Mouse (Mus musculus) erythroid progenitor cell, adult 5-6 weeks (primary cell): Measurements from ENCODE around the gene Gm266. TPM values are rescaled to one million over a fixed set of nuclear protein-coding genes. Genes with fewer than 3 reads are reported as not detected.
A peak's percentile ranks its signal among the peaks of the same experiment; 100 is the strongest.

Source experiments
- ATAC-seq: replicated peaks from 2 replicates; pipeline ENCODE4 v1.8.0; 2016; ENCODE audit warnings: moderate number of reproducible peaks, mild to moderate bottlenecking, moderate TSS enrichment, inconsistent platforms; ENCODE audit not compliant: poor library complexity, low FRiP score, severe bottlenecking
- total RNA-seq, 2 experiments: library from RNA; stranded (forward) in 1 of 2; stranded (reverse) in 1 of 2; fragments of 150-400 nt in 1 of 2; fragments of 186-747, 209-891 nt in 1 of 2; gene quantifications; 2 replicates each; pipeline versions ENCODE4 v1.2.3 to v1.2.4; 2015 to 2017; ENCODE audit warnings: low replicate concordance in 2 of 2

Gm266 gene
- total RNA-seq, 2 experiments from 2014 or later: not detected

DNA sequence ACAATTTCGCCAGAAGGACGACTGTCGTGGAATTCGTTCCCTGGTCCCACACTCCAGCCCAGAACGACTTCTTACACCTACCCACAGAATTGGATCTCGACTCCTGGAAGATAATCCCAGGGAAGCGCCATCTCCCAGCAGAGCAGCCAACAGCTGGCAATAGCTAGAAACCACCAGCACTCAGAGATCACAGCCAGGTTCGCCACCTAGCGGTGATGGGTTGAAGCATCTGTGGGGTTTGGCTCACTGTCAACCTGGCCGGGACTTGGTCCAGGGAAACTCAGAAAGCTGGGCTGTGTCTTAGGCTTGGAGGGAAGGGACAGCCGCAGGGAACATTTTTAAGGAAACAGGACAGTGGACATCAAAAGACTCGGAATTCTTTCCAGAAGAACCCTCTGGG is 19.3 kb upstream of the Gm266 start:
- ATAC-seq: peak; percentile 89

DNA sequence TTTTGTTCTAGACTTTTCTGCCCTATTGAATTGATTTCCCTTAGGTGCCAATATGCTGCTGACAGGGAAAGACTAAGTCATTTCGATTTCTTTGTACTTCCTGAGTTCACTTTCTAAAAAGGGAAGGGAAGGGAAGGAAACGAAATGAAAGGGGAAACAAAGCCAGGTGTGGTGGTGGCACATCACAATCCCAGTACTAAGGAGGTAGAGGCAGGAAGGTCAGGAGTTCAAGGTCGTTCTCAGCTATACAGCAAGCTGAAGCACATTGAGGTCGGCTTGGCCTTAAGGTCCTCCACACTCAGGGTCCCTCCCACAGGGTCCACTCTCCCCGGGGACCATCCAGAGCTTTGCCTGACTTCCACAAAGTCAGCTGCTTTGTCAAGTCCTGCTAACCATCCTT is 17.9 kb upstream of the Gm266 start:
- ATAC-seq: no peak

DNA sequence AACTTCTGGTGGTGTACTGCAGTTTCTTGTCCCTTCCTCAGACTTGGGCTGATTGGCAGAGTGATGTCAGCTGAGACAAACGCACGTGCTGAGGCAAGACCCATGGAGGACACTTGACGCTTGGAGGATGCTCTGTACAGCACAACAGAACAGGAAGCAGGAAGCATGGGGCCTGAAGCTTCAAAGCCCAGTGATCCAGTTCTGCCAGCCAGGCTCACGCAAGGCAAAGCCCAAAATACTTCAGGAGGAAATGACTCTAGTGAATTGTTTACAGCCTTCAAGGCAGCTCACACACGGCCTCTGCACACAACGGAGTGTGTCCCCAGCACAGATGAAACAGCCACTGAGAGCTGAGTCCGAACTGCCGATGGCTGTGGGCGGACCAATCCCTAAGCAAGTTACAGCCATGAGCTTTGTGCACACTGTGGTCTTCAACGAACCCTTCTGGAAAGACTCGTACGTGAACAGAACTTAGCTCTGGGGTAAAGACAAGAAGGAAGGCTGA is 17.5 kb upstream of the Gm266 start:
- ATAC-seq: no peak

DNA sequence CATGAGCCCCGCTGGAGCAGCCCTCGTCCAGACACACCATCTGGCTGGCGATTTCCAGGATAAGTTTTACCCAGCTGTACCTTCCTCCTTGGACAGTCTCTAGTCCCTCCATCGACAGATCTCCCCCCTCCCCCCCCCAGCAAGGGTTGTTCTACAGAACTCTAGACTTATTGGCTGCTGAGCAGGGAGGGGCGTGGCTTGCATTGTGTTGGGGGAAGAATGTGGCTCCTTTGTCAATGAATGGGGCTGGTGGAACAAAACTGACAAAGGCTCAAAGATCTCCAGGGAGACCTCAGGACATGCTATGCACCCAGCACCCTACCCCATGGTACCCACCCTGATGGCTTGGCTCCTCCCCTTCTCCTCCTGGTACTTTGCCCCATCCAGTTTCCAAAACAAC is 15.1 kb upstream of the Gm266 start:
- no peak for ATAC-seq

DNA sequence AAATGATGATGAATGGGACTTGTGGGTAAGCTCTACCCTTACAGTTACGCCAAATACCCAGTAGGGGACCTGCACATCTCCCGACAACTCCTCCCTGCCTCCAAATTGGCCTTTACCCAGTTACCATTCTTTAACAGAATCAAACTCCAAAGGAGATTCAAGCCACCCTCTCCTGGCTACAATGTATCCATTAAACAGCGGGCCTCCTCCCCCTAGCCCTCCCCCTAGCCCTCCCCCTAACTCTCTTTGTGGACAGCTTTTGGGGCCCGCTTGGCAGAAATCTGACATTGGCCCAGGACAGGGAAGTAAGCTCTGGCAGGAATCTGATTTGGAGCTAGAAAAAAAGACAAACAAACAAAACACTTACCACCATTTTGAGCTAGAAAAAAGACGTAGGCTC is 14.0 kb upstream of the Gm266 start:
- no peak for ATAC-seq

DNA sequence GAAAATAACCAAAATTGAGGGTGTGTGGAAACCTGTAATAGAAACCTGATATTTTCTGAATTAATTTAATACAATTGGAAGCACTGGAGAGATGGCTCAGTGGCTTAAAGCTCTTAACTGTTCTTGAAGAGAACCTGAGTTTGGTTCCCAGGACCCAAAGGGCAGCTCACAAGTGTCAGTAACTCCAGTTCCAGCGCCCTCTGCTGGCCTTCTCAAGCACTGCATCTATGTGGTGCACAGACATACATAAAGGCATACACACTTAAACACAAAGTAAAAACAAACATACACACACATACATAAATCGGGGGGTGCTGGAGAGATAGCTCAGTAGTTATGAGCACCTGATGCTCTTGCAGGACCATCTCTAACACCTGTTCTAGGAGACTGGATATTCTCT is 11.5 kb upstream of the Gm266 start:
- no peak for ATAC-seq

DNA sequence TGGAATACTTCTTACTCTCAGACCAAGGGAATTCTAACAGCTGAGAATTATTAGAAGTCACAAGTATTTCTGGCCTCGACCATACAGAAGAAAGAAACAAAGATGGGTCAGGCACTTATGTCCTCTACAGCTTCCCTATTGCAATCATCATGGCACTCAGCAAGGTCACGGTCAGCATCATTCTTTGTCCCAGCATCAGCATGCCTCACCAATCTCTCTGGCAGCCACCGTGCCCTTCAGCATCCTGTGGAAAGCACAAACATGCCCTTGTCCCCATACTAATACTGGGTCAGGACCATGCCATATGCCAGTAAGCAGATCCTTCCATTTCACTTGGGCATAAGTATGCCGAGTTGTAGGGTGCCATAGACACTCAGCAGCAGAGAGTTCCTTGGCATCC is 9.3 kb upstream of the Gm266 start:
- no peak for ATAC-seq

DNA sequence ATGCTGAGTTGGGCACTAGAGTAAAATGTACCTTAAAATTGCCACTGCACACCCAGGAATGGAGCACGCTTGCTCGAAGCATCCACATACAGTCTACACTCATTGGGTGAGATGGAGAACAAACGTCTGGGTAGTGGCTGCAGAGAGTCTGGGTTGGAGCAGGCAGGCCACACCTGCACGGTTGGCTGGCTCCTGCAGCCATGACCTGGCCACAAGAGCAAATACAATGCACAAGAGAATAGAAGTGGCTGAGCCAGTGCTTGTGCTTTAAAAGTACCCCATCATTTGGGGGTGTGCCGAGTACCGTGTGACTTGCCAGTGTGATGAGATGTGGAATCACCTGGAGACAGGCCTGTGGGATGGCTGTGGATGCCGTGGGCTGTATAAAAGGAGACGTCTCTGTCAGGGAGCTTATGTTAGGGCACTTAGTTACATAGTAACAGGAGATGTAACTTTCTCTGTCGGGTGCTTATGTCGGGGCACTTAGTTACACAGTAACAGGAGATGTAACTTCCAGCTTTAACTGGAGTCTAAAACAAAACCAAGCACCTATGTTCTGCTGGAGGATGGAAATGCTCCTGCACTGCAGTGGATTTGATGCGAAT is 3.7 kb upstream of the Gm266 start:
- ATAC-seq: no peak

DNA sequence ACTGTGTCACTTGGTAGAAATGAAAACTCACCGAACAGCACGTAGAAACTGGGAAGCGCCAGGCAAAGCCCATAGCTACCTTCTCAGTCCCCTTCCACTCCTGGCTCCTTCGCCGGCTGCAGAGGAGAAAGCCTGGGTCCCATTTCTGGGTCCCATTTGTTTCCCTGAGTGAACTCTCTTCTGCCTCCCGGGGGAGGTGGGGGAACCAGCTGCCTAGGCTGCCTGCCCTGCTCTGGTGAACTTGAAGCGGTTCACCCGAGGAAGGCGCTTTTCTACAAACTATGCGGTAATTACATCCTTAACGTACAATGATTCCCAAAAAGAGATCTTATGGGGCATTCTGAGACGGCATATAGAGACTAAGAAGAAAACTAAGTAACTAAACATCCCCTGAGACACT is 832 bp upstream of the Gm266 start:
- ATAC-seq: no peak

DNA sequence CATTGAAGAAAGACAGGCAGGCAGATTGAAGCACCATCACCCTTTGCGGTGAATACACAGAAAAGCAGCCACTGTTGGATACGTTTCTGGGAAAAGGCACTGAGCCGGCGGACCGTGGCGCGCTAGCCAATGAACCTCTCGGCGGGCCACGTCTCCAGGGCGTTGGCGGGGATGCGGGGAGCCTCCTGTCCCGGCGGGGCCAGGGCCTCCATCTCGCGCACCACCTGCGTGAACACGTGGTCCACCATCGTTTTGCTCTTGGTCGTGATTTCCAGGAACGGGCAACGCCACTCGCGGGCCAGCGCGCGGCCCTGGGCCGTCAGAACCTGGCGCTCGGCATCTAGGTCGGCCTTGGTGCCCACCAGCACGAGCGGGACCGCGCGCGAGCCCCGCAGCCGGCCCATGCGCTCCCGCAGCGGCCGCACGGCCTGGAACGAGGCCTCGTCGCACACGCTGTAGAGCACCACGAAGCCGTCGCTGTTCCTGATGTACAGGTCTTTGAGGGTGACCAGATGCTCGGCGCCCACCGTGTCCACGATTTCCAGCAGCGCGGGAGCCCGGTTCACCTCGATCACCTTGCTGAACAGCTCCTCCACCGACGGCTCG is 474 bp downstream of the Gm266 start:
- ATAC-seq: no peak

DNA sequence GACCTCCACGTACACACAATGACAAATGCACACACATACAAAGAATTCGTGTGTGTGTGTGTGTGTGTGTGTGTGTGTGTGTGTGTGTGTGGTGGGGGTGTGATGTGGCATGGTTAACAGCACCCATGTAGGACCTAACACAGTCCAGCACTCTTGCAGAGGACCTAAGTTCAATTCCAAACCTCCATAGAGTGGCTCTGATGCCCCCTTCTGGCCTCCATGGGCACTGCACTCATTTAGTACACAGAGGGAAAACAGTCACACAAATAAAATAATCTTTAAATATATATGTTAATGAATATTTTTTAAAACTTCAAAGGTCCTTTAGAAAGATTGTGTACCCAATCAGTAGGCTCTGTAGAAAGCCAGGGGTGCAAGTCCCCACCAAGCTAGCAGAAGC is 5.7 kb downstream of the Gm266 start:
- ATAC-seq: peak; percentile 66; the same call in 1 of the 2 replicates

DNA sequence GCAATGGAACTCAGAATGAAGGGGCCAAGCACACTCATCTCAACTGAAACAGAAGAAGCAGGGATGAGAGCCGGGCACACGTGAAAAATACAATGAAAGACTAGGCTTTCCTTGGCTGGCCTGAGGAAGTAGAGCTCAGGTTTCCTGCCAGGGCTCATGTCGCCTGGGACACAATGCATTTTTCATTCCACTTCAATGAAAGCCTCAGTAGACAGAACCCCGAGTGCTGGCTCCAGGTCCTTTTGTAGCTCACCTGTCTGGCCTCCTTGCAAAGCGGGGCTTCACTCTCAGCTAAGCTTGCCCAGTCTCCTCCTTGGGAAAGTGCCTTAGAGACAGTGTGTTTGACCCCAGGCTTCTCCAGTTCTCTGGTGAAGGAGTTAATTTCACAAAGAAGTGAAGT is 6.7 kb downstream of the Gm266 start:
- no peak for ATAC-seq

DNA sequence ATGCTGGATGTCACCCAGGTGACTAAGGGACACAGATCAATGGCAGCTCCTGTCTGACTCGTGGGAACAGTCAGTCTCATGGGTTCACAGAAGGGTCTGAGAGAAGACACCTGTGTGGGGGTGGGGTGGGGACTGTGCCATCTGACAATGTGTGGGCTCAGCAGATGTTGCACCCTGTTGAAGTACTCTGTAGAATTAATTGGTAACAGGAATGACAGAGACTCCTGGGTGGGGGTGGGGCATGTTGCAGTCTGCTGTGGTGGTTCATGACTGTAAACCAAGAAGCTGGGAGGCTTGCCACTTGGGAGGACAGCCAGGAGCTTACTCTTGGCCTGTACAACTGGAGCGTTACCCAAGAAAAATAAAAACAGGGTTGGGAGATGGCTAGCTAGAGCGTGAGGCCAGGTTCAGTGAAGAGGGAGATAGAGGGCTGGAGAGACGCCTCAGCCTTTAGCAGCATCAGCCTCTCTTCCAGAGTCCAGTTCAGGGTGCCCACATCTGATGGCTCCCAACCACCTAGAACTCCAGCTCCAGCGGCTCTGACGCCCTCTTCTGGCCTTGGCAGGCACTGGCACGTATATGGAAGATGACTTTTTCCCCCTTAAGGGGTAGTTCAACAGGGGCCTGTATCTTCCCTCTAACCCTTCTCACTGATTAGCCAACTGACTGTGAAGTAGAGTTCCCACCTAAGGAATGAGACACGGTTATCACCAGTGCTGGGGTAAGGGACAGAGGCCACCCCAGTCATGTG is 10.6 kb downstream of the Gm266 start:
- no peak for ATAC-seq

DNA sequence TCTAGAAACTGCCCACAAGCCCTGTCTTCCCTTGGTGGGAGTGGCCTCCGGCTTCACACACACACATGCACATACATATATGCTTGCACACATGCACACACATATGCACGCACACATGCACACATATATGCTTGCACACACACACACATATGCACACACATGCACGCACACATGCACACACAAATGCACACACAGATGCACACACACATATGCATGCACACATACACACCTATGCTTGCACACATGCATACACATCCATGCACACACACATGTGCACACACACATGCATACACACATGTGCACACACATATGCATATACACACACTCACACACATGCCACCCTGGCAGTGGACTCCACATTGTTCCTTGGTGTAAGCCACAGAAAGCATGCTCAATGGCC is 11.2 kb downstream of the Gm266 start:
- no peak for ATAC-seq

DNA sequence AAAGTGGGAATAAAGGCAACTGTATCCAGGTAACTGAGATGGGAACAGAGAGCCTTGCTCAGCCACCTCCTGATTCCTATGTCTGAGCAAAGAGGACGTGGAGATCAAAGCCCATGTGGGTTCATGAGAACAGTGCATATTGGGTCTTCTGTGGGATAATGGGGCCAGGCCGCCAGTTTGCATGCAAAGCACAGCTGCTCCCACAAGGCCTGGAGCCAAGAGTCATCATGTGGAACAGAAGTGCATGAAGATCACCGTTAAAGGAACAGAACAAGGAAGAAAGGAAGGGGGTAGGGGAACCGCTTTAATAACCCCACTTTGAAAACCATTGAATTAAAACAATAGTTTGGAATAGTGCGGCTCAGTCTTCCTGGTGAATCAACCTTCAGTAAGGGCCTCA is 12.7 kb downstream of the Gm266 start:
- ATAC-seq: no peak

DNA sequence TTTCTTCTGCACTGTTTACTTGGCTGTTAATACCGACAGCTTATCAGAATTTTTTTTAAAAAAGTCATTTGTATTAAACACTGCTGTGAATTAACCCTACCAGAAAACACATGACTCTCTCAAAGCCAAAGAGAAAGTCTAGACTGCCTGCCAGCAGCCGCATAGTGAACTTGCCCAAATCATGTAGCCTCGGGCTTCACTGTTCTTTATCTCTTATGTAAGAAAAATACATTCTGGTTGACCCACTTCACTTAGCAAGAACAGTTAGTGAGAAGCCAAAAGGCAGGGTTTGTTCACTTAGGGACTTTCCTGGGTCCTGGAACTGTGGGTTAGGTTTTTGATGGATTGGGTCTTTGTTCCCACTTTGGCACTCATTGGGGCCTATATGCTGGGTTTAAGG is 13.9 kb downstream of the Gm266 start:
- no peak for ATAC-seq

DNA sequence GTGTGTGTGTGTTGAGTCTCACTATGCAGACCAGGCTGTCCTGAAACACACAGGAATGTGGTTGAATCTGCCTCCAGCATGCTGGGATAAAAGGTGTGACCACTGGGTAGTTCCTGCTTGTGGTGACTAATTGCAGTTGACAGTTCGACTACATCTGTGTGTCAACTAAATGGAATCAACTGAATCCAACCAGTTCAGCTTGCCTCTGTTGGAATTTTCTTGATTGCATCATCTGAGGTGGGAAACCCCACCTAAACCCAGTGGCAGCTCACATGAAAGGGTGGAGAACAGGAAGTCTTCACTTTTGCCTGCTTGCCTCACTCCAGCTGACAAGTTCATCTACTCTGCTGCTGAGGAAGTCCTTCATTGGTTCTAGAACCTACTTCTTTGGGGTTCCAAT is 14.5 kb downstream of the Gm266 start:
- ATAC-seq: no peak

DNA sequence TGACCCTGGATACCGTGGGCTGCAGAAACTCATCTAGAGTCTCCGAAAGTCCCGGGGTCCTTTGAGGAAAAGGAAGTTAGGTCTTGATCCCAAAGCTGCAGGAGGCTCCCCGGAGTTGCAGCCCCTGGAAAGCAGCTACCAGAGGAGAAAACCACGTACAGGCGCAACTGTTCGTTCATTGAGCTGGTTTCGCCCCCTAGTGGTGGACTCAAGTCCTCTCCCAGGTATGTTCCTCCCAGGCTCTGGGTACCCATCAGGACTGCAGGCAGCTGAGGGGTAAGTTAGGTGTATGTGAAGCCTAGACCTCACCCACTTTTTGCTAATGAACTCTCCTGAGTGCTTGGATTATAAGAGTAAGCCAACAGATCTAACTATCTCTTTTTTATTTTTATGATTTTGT is 16.1 kb downstream of the Gm266 start:
- ATAC-seq: peak; percentile 85

DNA sequence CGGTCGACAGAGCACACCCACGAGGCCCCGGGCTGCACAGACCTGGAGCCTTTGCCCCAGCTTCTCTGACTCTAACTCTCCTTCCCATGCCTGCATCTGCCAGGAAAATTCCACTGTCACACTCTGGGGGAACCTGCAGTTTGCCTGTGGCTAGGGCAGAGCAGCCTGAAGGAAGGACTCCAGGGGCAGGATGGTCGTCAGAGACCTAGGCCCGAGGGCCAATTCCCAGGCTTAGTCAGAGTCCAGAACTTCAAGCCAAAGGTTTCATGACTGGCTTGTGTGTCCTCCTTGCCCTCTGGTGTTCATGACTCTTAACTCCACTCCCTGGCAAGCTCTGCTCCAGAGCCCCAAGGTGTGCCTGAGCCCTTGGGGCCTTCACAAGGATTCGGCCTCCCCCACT is 17.4 kb downstream of the Gm266 start:
- no peak for ATAC-seq

DNA sequence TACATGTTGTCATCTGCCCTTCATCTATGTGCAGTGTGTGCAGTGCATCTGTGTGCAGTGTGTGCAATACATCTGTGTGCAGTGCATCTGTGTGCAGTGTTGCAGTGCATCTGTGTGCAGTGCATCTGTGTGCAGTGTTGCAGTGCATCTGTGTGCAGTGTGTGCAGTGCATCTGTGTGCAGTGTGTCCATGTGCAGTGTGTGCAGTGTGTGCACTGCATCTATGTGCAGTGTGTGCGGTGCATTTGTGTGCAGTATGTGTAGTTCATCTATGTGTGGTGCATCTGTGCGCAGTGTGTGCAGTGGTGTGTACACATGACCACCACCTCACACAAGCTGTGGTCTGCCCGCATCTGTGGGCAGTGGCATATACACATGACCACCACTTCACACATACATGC is 19.3 kb downstream of the Gm266 start:
- no peak for ATAC-seq

DNA sequence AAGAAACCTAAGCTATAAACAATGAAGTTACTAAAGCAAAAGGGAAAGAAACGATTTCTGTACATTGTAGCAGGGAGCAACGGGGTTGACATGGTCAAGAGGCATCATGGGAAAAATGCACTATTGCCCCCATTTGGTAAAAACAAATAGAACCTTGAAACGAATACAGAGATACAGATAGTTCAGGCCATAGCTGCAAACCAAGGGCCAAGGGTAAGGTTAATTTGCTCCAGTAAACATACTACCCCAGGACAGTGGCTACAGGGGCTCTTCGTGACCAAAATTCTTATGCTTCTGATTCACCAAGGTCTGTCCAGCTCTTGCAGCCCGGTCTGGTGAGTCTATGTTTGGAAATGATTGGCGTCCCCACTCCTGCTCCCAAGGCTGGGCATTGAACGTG is 22.1 kb downstream of the Gm266 start:
- no peak for ATAC-seq
